Mouse (Mus musculus): Measurements from ENCODE around the gene Usmg5.
"Not testable (repeated sequence)": the region's sequence is repeated elsewhere in the genome, so short reads cannot be mapped to it uniquely, and the experiment has no call there.

Gene Usmg5

DNA sequence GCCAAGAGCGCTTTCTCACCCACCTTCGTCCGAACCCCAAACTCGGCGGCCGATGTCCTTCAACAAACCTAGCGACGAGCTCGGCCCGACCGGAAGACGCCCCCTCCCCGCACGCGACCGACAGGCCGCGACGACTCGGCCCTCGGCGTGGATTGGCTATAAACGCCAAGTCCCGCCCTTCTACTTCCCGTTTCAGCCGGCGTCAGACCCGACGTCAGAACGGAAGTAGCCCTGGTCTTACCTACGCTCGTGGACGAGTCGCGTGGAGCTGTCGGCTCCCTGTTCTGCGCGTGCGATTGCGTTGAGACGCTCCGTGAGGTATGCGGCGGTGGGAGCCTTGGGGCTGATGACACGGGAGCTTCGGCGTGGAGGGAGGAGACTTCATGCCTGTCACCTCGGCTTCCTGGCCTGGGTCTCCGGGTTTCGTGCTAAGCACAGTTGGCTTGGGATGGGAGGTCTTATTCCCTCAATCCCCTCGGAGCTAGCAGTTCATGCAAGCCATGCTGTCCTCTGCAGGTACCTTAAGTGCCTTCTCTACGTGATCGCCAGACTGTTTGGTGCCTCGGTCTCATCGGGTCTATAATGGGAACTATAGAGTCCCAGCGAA lies at the start of gene Usmg5, which contains the start of gene Pdcd11:
Gene Usmg5 (minus strand): TSS at position 98 of the 607 bp plus-strand sequence.
Gene Pdcd11 (plus strand): TSS at position 219 of the 607 bp plus-strand sequence.
- CTCF ChIA-PET, result interaction anchor here (0.6 kb wide), 1 partner anchor 77 kb away, joined by 3 read pairs; no protein-coding TSS in a partner anchor

DNA sequence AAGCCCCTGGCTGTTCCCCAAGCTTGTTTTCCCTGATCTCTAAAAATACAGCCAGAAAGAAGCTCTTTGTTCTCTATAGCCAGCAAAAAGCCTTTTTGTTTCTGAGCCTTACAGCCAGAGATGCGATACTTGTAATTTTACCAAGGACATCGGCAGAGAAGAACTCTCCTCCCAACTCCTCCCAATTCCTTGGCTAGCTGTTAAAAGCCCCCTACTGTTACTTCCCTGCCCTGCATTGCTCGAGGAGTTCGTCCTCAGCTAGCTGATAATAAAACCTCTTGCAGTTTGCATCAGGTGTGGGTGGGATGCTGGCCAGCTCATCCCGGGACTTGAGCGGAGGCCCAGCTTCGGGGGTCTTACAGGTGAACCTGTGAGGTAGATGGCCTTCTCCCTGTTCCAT lies 49.2 kb upstream of the Usmg5 start:
- CTCF ChIA-PET, result not testable (repeated sequence)

DNA sequence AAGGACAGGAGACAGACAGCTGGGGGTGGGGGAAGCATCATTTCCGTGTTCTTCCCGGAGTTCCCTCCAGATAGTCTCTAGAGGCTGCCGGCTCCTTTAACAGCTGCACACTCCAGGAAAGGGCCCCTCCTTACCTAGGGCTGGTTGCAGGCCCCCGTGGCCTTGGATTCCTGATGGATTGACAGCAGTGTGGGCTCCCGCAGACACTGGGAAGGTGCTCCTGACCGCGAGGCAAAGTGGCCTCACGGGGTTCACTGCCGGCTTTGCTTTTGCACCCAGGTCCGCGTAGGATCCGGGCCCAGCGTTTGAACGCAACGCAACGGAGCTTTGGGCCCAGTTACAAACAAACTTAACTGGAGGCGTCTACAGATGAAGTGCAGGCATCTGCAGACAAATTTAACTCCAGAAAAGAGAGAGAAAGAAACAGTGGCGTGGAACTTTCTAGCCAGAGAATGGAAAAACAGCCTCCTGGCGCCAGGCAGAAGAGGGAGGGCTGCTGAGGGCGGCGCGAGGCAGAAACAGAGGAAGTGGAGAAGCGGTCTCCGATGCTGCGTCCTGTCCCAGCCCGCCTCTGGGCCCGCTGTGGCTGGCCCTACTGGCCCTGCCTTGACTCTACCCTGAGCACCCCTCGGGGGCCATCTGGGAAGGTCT lies 47.4 kb upstream of the Usmg5 start, which contains the start of gene Calhm2:
Gene Calhm2 (minus strand): TSS at position 524 of the 651 bp plus-strand sequence.
- CTCF ChIA-PET, result interaction anchor here (0.7 to 1.3 kb wide), 4 partner anchors 15 to 791 kb away, joined by 3 to 20 read pairs (median 8); no protein-coding TSS in a partner anchor

DNA sequence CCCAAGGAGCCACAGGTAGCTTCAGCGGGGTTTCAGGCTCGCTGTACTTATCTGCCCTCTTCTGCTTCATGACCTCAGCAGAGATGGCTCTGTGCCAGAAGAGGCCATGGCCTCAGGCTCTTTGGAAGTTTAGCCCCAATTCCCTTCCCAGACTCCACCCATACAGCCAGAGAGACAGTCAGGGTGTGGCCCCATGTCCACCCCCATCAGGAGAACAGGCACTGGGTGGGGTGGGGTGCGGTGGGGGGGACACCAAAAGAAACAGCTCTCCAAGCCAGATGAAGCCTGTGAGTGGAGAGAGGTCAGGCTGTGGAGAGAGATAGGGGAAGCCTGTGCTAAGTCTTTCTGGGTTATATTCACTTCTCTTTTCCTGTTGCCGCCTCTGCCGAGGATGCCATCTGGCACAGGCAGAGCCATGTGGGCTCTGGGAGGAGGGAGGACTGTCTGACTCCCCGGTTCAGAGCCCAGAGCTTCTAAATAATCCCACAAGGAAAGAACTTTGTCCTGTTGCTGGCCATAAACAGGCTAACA lies 46.7 kb upstream of the Usmg5 start:
- CTCF ChIA-PET, result no interaction called here

DNA sequence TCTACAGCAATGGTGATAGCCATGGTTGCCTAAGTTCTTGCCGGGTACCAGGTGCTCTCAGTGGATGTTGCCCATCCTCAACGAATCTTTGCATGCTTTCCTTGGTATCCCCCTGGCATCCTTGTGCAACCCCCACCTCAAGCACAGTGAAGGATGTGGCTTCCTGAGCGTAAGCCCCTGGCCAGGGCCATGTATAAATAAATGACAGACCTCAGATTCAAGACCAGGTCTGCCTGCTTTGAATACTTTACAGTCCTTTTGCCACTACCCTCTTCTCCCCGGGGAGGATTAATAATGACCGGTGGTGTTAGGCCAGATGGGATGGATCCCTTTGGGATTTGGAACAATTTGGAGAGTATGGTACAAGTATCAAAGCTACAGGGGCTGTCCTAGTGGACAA lies 45.7 kb upstream of the Usmg5 start:
- CTCF ChIA-PET, result interaction anchor here (0.7 kb wide), 1 partner anchor 13 kb away, joined by 5 read pairs; no protein-coding TSS in a partner anchor

DNA sequence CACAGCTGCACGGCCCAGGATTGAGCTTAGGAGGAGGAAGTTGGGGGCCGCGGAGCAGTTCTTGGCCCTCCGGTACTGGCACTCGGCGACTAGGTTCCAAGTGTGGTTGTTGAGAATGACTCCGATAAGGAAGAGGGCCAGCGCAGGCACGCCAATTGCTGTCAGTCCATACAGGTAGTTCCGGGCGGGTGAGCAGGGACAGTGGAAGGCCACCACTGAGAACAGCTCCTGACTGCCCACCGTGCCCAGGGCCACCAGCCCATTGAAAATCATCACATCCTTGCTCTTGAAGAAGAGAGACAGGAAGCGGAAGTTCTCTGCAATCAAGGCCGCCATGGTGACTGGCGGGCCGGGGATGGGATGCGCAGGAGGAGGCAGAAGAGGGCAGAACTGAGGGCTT lies 45.1 kb upstream of the Usmg5 start:
- CTCF ChIA-PET, result interaction anchor here (0.7 to 1.1 kb wide), 3 partner anchors 10 to 14 kb away, joined by 3 to 5 read pairs (median 3); no protein-coding TSS in a partner anchor

DNA sequence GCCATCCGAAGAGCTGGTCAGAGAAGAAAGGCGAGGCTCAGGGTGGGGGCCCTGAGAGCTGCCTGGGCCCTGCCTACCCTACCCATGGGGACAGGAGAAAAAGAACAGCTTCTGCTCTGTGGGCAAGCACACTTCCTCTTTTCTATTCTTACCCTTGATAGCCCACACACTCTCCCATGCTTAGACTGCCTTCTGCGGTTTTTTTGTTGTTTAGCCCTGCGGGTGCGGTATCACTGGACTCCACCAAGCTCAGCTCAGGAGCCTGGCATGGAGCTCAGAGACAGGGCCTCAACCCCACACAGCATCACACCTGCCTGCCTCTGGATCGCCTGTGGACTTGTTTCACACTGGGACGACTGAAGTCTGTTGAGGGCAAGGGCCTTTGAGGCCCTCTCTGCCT lies 42.7 kb upstream of the Usmg5 start:
- CTCF ChIA-PET, result interaction anchor here (0.6 to 1.5 kb wide), 4 partner anchors 10 to 379 kb away, joined by 3 to 9 read pairs (median 4); no protein-coding TSS in a partner anchor

DNA sequence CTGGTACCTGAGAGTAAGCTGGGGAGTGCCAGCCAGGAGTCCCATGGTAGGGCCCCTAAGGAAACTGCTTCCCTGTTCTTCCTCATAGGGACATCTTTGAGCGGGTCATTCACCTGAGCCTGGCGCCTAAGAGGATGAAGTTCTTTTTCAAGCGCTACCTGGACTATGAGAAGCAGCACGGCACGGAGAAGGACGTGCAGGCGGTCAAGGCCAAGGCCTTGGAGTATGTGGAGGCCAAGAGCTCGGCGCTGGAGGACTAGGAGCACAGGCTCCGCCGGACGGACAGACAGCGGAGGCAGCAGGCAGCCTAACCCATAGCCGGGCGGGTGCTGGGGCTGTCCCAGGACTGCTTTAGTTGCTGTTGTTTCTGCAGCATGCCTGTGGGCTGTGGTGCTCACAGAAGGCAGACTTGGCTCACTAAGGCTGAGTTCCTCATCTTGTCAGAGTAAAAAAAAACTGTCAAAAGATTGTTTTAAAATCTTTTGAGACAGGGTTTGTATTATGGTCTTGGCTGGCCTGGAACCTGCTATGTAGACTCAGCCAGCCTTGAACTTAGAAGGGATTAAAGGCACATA lies 40.2 kb upstream of the Usmg5 start:
- CTCF ChIA-PET, result no interaction called here

DNA sequence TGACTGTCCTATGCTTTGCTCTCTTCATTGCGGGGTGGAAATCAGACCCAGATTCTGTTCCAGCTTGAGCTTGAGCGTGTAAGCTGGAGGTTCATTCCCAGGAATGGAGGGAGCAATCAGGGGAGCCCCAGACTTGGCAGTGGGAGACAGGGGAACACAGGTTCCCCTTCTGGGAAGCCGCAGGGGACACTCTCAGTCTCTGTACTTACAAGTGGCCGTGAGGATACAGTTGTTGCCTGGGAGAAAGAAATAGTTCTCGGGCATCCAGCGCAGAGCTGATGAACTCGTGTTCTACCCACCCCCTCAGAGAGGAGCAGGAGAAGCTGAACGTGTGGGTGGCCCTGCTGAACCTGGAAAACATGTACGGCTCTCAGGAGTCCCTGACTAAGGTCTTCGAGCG lies 38.4 kb upstream of the Usmg5 start:
- CTCF ChIA-PET, result interaction anchor here (0.6 kb wide), 1 partner anchor 261 kb away, joined by 5 read pairs; no protein-coding TSS in a partner anchor

DNA sequence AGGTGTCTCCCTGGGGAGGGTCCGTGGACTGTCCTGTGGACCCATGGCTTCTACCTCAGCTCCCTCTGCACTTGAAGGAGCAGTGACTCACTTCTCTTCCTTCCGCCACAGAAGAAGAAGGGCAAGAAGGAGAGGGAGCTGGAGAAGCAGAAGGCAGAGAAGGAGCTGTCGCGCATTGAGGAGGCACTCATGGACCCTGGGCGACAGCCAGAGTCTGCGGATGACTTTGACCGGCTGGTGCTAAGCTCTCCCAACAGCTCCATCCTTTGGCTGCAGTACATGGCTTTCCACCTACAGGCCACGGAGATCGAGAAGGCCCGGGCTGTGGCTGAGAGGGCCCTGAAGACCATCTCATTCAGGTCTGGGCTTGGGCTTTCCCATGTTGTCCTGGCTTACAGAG lies 37.7 kb upstream of the Usmg5 start:
- CTCF ChIA-PET, result interaction anchor here (0.9 kb wide), 1 partner anchor 19 kb away, joined by 3 read pairs; no protein-coding TSS in a partner anchor

DNA sequence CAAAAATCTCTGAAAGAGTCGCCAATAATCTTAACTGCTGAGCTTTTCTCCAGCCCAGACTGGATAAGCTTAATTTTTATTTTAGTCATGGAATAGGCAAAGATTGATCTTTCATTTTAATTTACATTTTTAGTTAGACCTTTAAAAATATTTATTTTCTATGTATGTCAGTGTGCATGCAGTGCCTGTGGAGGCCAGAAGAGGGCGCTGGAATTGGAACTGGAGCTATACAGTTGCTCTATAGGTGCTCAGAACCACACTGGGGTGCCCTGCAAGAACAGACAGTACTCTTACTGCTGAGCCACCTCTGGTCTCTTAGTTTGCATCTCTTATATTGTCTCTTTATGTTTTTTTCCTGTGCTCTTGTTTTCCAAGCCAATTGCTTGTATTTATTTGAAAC lies 32.4 kb upstream of the Usmg5 start:
- CTCF ChIA-PET, result interaction anchor here (0.6 to 1.6 kb wide), 6 partner anchors 10 to 46 kb away, joined by 3 to 10 read pairs (median 4); no protein-coding TSS in a partner anchor

DNA sequence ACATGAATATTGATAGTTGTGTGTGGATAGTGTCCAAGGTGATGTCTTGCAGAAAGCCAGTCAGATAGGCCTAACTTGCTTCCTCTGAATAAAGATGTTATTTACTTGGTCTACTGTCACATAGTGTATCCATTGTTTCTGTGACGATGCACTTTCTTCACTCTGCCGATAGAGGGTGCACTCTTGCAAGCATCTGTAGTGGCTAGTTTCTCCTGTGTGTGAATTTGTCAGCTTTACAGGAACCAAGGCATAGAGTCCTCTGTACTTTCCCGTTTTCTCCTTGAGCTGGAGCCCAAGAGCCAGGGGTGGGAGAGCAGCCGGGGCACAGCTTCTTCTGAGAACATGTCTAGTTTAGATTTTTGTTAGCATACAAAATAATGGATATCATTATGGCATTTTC lies 30.6 kb upstream of the Usmg5 start:
- CTCF ChIA-PET, result interaction anchor here (0.6 to 2.1 kb wide), 4 partner anchors 12 to 626 kb away, joined by 3 to 11 read pairs (median 7); partner anchors contain the start of gene Calhm2

DNA sequence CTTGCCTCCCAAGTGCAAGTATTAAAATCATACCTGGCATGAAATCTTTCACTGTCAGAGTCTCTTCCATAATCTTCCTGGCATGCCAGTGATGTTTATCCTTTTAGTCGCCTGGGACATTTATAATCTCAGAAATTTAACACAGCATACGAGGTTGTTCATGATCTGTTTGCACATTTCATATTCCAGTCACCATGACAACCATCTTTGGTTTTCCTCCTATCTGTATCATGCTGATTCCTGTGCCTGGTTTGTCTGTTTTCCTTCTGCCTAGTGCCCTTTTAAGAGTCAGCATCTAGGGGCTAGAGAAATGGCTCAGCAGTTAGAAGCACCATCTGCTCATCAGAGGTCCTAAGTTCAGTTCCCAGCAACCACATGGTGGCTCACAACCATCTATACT lies 28.2 kb upstream of the Usmg5 start:
- CTCF ChIA-PET, result no interaction called here

DNA sequence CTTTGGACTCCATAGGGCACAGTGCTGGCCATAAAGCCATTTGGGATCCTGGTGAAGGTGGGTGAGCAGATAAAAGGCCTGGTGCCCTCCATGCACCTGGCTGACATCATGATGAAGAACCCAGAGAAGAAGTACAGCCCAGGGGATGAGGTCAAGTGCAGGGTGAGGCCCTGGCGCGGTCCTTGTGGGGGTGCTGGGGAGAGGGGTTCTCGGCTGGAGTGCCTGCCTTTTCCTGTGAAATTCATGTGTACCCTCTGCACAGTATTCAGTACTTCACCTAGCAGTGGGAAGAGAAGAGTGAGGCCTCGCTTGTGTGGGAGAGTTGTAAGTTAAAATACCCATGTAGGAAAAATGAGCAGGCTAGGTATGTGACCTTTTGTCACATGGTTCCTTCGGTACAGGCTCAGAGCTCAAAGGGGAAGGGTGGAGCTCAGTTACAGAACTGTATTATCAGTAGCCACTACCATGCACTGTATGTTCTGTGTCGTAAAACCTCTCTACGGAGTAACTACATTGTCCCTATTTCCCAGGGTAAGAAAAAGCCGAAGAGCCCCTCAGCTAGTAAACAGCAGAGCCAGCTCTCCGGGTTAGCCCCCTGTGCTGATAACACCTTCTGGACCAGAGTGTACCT lies 14.3 kb upstream of the Usmg5 start:
- CTCF ChIA-PET, result no interaction called here

DNA sequence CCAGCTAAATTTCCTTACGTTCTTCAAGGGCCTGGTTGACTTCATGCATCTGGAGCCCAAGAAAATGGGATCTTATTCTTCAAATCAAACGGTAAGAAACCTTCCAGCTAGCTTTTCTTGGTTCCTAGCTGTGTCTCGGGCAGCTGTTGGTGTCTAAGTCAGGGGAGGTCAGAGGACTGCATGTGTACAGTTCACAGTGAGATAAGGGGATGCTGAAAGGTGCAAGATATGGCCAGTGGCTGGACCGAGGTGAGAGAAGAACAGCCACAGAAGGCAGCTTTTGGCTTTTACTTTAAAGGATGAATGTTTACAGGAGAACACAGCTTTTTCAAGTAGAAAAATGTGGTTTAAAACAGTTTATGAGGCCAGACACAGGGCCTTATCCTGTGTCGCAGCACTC lies 10.6 kb upstream of the Usmg5 start:
- CTCF ChIA-PET, result no interaction called here

DNA sequence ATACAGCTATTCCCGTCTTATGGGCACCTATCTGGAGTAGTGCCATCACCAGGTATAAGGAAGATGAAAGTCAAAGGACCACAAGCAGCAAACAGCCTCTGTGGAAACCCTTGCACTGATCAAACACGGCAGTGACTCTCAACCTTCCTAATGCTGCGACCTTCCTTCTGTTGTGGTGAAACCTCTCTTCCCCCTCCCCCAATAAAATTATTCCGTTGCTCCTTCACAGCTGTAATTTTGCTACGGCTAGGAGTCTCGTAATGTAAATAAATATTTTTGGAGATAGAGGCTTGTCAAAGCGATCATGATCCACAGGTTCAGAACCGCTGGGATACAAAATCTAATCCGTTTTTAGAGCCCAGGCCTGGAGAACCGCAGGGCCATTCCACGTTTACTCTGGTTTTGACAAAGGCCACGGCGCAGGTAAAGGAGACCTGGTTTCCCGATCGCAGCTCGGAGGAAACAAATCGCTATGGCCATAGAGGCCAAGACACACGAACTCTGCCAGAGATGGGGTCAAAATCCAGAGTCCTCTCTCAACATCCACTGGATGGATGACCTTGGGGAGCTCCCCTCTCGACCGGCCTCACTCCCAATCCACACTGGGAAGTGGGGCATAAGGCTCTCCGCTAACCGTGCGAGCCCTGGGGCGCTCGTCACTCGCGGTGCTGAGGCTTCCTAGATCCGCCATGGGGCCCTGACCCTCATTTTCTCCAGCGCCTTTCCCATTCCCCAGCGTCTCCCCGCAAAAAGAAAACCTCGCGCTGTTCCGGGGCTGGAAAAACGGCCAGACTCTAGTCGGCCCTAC lies 525 bp downstream of the Usmg5 start:
- CTCF ChIA-PET, result interaction anchor here (0.6 to 0.7 kb wide), 3 partner anchors 22 to 221 kb away, joined by 3 to 7 read pairs (median 3); partner anchors contain the start of gene Taf5

DNA sequence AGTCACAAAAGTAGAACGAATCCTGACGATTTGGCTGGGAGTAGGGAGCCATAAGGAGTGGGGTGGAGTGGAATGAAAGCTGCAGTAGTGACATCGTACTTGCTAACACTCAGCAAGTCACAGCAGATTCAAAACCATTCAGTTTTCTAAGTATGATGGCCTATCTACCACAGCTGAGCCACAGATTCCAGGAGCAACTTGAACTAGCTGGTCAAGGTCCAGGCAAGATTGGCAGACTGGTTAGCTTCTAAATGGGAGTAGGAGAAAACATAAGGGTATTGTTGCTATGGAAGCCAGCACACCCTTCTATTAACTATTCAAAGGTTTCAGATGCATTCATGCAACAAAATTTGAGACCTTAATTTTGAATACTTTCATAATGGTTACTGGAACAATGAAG lies 2.2 kb downstream of the Usmg5 start:
- CTCF ChIA-PET, result no interaction called here

DNA sequence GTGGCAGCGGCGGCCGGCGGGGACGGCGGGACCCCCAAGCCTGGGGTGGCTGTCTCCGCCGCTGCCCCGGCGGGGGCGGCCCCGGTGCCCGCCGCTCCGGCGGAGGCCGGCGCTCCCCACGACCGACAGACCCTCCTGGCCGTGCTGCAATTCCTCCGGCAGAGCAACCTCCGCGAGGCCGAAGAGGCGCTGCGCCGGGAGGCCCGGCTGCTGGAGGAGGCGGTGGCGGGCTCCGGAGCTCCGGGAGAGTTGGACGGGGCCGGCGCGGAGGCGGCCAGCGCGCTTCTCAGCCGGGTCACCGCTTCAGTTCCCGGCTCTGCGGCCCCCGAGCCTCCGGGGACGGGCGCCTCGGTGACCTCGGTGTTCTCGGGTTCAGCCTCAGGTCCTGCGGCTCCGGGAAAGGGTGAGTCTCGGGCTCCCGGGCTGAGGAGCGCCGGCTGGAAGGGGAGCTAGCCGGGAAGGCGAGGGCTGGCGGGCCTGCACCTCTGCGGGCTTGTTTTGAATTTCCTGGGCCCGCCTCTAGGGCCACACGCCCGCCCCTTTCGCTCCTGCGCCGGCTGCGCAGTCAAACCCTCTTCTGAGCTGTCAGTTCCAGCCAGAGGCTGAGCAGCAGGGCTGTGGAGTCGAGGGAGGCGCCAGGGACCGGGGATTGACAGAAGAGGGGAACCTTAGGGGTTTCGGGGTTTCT lies 22.4 kb downstream of the Usmg5 start:
- CTCF ChIA-PET, result interaction anchor here (1.0 kb wide), 1 partner anchor 21 kb away, joined by 3 read pairs; no protein-coding TSS in a partner anchor

DNA sequence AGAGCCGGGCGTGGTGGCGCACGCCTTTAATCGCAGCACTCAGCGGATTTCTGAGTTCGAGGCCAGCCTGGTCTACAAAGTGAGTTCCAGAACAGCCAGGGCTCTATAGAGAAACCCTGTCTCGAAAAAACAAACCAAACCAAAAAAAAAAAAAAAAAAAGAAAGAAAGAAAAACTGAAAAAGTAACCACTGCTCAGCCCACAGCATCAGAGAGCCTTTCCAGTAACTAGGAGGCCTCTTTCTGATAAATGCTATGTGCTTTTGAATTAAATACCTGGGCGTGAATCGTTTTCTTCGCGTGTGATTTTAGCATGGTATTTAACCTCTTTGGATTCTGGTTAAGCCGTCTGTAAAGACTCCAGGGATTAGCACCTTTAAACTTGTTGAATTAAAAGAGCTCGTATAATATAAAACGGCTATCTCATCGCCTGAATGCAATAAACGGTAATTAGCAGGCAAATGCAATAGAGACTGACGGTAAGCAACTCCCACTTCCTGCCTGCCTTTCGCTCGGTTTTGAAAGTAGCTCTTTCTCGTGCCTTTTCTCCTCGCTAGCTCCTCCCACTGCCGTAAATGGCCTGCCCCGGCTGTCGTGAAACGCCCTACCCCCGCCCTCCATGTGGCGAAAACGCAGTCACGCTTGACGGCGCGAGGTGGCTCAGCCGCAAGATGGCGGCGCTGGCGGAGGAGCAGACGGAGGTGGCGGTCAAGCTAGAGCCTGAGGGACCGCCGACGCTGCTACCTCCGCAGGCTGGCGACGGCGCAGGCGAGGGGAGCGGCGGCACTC lies 23.2 kb downstream of the Usmg5 start, which contains the start of gene Taf5:
Gene Taf5 (plus strand): TSS at position 651 of the 787 bp plus-strand sequence.
- CTCF ChIA-PET, result interaction anchor here (0.6 to 1.0 kb wide), 2 partner anchors 22 kb away, joined by 3 to 12 read pairs; no protein-coding TSS in a partner anchor
